Mouse (Mus musculus) lung, embryonic 16.5 days (tissue): ENCODE results near the gene Fank1. TPM values are rescaled to one million over a fixed set of nuclear protein-coding genes. Genes with fewer than 3 reads are reported as not detected.

ENCODE experiments used
- ATAC-seq: fragments of 200-750 bp; cut with Nextera tagmentation; 2 replicates; pipeline ENCODE4 v1.8.0; 2017; ENCODE audit warnings: low read depth, mild to moderate bottlenecking, moderate library complexity
- H3K27ac ChIP-seq: fragments of 300-500 bp; sonication (generic); 2 replicates; pipeline ENCODE4 v1.5.1; 2014; ENCODE audit warnings: mild to moderate bottlenecking, control low read depth, low read length
- H3K27me3 ChIP-seq: fragments of 300-500 bp; sonication (generic); 2 replicates; pipeline ENCODE4 v1.6.1; 2014; ENCODE audit warnings: low read depth, low read length, mixed read lengths; ENCODE audit not compliant: control insufficient read depth, insufficient read depth
- H3K36me3 ChIP-seq: fragments of 300-500 bp; sonication (generic); 2 replicates; pipeline ENCODE4 v1.6.1; 2014; ENCODE audit warnings: low read length; ENCODE audit not compliant: control insufficient read depth, insufficient read depth
- H3K4me1 ChIP-seq: fragments of 300-500 bp; sonication (generic); replicated peaks from 2 replicates; pipeline ENCODE4 v1.6.1; 2014; ENCODE audit warnings: low read length, mixed read lengths; ENCODE audit not compliant: control insufficient read depth, insufficient read depth
- H3K4me2 ChIP-seq: fragments of 300-500 bp; sonication (generic); 2 replicates; pipeline ENCODE4 v1.6.1; 2014; ENCODE audit warnings: low read depth, low read length, control low read depth
- H3K4me3 ChIP-seq: fragments of 300-500 bp; sonication (generic); 2 replicates; pipeline ENCODE4 v1.5.1; 2014; ENCODE audit warnings: mild to moderate bottlenecking, low read length, control low read depth
- H3K9ac ChIP-seq: fragments of 300-500 bp; sonication (generic); 2 replicates; pipeline ENCODE4 v1.6.1; 2014; ENCODE audit warnings: low read length, control low read depth
- H3K9me3 ChIP-seq: fragments of 300-500 bp; sonication (generic); 2 replicates; pipeline ENCODE4 v1.6.1; 2016; ENCODE audit warnings: low read length; ENCODE audit not compliant: control insufficient read depth
- WGBS: fragments of 180-500 bp; shearing (Covaris S2); extraction: QIAGEN DNeasy Blood & Tissue Kit; methylation state at CpG from one replicate; pipeline ENCODE4 v1.1.7; 2014; 5-methylcytosine and 5-hydroxymethylcytosine counted together
- polyA plus RNA-seq: library from polyadenylated mRNA; unstranded; fragments of >200 nt; fragmentation: Nextera tagmentation; extraction: Ambion mirVana; gene quantifications from 2 replicates; pipeline ENCODE4 v1.2.1, GENCODE M21; 2015

The Fank1 gene
- polyA plus RNA-seq, 1 experiment from 2014 or later: 2.7 TPM

DNA sequence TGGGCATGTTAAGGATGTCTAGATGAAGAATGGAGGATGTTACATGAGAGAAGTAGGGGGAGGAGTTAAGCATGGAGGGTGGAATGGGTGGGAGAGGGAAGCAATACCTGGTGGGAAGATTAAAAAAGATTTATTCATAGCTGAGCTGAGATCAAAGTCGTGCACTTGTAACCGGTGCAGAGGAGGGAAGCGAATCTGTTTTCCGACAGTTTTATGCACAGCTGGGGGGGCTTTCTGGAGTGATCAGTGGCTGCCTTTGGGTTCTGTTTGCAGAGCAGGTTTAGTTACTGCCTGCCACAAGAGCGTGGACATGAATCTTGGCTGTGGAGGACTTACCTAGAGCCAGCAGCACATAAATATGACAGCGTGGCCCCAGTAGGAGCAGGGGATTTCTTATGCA, 65.4 kb downstream of the Fank1 start:
- H3K4me2 ChIP-seq: no peak overlapping the region
- ATAC-seq: no peak
- no peaks in the 10 kb centered on the region for H3K36me3 ChIP-seq
- H3K4me3 ChIP-seq: no peak overlapping the region
- H3K4me1 ChIP-seq: no peaks in the 10 kb centered on the region
- H3K27ac ChIP-seq: no peak overlapping the region
- no peaks in the 10 kb centered on the region for H3K27me3 ChIP-seq
- H3K9me3 ChIP-seq: no peaks in the 10 kb centered on the region
- 42% methylated on average over 6 of the region's 6 CpGs for WGBS
- H3K9ac ChIP-seq: no peak overlapping the region

DNA sequence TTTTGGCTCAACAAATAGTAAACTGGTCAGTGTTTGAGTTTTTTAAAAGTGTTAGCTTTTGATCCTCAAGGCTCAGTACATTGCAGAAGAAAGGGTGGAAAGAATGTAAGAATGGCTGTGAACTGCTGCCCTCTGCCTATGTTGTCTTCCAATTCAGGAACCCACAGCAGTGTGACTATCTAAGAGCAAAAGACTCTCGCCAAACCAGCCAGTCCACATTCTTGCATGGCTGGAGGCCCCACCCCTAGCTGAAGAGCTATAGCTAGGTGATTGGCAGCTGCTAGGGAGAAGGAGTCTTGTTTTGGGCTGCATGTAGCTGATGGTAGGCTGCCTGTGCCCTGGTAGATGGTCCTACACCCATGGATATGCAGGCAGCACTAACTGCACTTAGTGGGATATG, 70.5 kb downstream of the Fank1 start:
- 30% methylated on average over 1 of the region's 1 CpGs for WGBS
- Histone ChIP-seq H3K4me2 (no peak overlapping the region), H3K9ac (no peak overlapping the region), H3K27me3 (no peaks in the 10 kb centered on the region), H3K9me3 (no peaks in the 10 kb centered on the region), H3K36me3 (no peaks in the 10 kb centered on the region), H3K27ac (peak overlapping the region; percentile 23; the same call in 1 of the 2 replicates), H3K4me1 (peaks cover 12% of the 10 kb centered on the region), H3K4me3 (no peak overlapping the region)
- peak; percentile 89 for ATAC-seq

DNA sequence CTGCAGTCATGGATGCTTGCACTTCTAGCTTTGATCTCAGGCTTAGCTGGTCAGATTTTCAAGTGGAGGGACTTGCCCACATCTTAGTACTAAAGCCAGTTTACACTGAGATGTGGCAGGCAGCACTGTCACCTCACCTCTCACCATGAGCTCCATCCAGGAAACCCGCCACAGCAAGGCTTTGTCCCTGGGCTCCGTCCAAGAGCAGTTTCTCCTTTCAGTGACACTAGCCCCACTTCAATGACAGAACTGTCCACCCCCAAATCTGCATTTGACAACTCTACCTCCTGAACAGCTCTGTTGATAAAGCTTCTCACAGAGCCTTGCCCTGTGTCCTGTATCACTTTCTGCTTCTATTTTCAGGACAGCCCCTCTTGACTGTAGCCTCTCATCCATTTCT, 71.5 kb downstream of the Fank1 start:
- Histone ChIP-seq H3K4me1 (peaks cover 12% of the 10 kb centered on the region), H3K27ac (0 out of 2 replicates have a peak overlapping the region, but pooled peaks have one; percentile 30), H3K27me3 (no peaks in the 10 kb centered on the region), H3K4me2 (no peak overlapping the region), H3K36me3 (no peaks in the 10 kb centered on the region), H3K4me3 (no peak overlapping the region), H3K9ac (no peak overlapping the region; the same call in 1 of the 2 replicates), H3K9me3 (no peaks in the 10 kb centered on the region)
- ATAC-seq: peak; percentile 39
- 18% methylated on average over 2 of the region's 2 CpGs for WGBS

DNA sequence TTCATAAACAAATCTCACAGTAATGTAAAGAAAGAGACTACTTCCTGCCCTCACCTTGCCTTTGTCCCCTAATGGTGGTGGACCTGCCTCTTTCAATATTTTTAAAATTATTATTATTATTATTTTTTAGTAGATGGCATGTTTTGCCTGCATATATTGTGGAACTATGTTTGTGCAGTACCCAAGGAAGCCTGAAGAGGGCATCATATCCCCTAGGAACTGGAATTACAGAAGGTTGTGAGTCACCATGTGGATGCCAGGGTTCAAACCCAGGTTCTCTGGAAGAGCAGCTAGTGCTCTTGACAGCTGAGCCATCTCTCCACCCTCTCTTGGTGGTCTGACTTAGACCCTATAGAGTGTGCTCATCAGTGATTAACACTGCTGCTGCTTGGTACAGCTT, 74.1 kb downstream of the Fank1 start:
- H3K9me3 ChIP-seq: no peaks in the 10 kb centered on the region
- no peak overlapping the region for H3K27ac ChIP-seq
- peaks cover 12% of the 10 kb centered on the region for H3K4me1 ChIP-seq
- H3K4me2 ChIP-seq: no peak overlapping the region
- no peaks in the 10 kb centered on the region for H3K36me3 ChIP-seq
- no peak overlapping the region for H3K9ac ChIP-seq
- ATAC-seq: no peak
- H3K4me3 ChIP-seq: no peak overlapping the region
- no peaks in the 10 kb centered on the region for H3K27me3 ChIP-seq

DNA sequence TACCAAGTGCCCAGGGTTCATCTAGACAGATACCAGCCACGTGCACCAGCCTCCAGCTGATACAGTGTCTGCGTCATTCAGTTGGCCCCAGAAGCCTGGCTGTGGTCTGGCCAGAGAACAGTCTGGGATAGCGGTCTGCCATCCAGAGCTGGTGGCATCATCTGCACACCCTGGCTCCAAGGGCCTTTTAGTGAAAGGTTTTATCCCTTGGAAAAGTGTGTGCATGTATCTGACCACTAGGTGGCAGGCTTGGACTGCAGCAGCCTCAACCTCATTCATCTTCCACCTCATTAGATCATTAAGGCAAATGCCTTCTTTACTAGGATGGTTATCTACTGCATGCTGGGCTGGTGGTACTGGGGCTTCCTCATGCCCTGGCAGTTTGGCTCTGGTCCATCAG, 79.6 kb downstream of the Fank1 start:
- 14% methylated on average over 3 of the region's 3 CpGs for WGBS
- peak; percentile 51 for ATAC-seq
- no peak overlapping the region for H3K27ac ChIP-seq

DNA sequence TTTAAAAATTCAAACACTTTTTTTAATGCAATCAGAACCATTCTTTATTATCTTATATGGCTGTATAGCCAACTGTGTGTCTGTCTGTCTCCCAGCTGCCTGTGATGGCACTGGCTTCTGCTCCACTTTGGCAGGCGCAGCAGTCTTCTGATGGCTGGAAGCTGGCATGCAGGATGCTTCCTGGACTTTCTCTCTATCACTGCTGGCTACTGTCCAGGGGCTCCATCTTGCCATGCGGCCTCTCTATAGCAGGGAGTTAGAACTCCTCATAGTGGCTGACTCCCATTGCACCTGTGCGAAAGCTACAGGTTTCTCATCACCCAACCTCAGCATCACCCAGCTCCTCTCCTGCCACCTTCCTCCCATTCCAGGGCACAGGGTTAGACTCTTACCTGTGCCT, 81.8 kb downstream of the Fank1 start:
- Histone ChIP-seq H3K9me3 (no peaks in the 10 kb centered on the region), H3K4me3 (no peak overlapping the region), H3K36me3 (no peaks in the 10 kb centered on the region), H3K4me1 (peaks cover 3% of the 10 kb centered on the region; the same call in 1 of the 2 replicates), H3K4me2 (no peak overlapping the region), H3K9ac (no peak overlapping the region), H3K27me3 (no peaks in the 10 kb centered on the region), H3K27ac (no peak overlapping the region)
- ATAC-seq: no peak
- 76% methylated on average over 3 of the region's 3 CpGs for WGBS

More for the DNA sequence above, 79.6 kb downstream of the Fank1 start:
- Histone ChIP-seq H3K27me3 (no peaks in the 10 kb centered on the region), H3K9me3 (no peaks in the 10 kb centered on the region), H3K4me1 (peaks cover 3% of the 10 kb centered on the region; the same call in 1 of the 2 replicates), H3K36me3 (no peaks in the 10 kb centered on the region), H3K4me2 (no peak overlapping the region), H3K9ac (no peak overlapping the region), H3K4me3 (no peak overlapping the region)

DNA sequence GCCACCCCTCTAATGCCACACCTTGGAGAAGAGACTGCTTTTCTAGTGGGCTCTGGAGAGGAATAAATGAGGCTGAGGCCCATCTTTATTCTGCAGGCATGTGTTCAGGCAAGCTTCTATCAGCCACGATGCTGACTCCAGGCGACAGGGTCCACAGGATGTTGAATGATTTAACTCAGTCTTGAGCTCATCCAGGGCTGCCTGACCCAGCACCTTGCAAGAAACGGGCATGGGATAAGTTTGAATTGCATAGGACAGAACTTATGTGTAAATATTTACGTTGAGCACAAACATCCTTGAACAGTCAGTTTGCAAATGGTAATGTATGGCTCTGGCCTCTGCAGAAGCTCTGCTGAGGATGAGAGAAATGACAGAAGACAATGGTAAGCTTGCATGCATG, 82.9 kb downstream of the Fank1 start:
- ATAC-seq: peak; percentile 53
- H3K36me3 ChIP-seq: no peaks in the 10 kb centered on the region
- no peak overlapping the region for H3K9ac ChIP-seq
- no peaks in the 10 kb centered on the region for H3K27me3 ChIP-seq
- no peaks in the 10 kb centered on the region for H3K9me3 ChIP-seq
- H3K4me3 ChIP-seq: no peak overlapping the region
- no peak overlapping the region for H3K4me2 ChIP-seq
- H3K27ac ChIP-seq: no peak overlapping the region
- WGBS: 30% methylated on average over 4 of the region's 4 CpGs
- peaks cover 3% of the 10 kb centered on the region; the same call in 1 of the 2 replicates for H3K4me1 ChIP-seq

DNA sequence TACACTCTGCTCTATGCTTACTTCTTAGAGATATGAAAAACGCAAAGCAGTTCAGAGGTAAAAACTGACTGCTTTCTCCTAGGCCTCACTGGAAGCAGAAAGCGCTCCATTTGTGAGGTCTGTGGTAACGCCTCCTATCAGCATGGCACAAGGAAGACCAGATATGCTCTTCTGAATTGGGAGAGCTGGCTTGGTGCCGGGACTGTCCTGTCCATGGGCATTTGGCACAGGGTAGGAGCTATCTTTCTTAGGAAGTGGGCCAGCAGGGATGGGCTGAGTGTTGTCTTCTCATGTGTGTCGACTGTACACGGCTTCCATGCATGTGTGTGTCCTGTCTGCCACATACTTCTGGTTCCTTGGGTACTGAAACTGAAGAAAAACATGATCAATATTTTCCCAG, 85.6 kb downstream of the Fank1 start:
- H3K9me3 ChIP-seq: no peaks in the 10 kb centered on the region
- H3K36me3 ChIP-seq: no peaks in the 10 kb centered on the region
- H3K27ac ChIP-seq: no peak overlapping the region
- no peak for ATAC-seq
- H3K4me2 ChIP-seq: no peak overlapping the region
- no peak overlapping the region for H3K9ac ChIP-seq
- WGBS: 84% methylated on average over 6 of the region's 6 CpGs
- H3K27me3 ChIP-seq: no peaks in the 10 kb centered on the region
- no peaks in the 10 kb centered on the region; the same call in 1 of the 2 replicates for H3K4me1 ChIP-seq
- no peak overlapping the region for H3K4me3 ChIP-seq

DNA sequence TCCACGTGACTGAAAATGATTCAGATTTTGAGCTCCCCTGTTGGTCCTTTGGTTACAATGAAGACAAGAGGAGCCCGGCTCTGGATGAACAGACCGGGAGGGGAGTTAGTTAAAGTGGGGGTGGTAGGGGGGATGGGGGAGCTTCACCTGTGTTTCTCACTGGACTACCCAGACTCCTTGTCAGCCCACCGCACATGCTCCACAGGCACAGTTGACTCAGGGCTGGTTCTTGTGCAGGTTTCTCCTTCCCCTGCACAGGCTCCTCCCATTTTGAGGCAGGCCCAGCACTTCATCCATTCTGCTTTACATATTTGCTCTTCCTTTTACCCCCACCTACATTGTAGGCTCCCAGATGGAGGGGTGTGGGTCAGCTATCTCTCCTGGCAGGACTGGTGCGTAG, 86.1 kb downstream of the Fank1 start:
- peak; percentile 8; the same call in 1 of the 2 replicates for ATAC-seq
- no peaks in the 10 kb centered on the region for H3K9me3 ChIP-seq
- no peak overlapping the region for H3K4me2 ChIP-seq
- H3K27me3 ChIP-seq: no peaks in the 10 kb centered on the region
- H3K27ac ChIP-seq: no peak overlapping the region
- H3K36me3 ChIP-seq: no peaks in the 10 kb centered on the region
- no peak overlapping the region for H3K9ac ChIP-seq
- H3K4me1 ChIP-seq: no peaks in the 10 kb centered on the region; the same call in 1 of the 2 replicates
- no peak overlapping the region for H3K4me3 ChIP-seq
- WGBS: 78% methylated on average over 5 of the region's 5 CpGs

DNA sequence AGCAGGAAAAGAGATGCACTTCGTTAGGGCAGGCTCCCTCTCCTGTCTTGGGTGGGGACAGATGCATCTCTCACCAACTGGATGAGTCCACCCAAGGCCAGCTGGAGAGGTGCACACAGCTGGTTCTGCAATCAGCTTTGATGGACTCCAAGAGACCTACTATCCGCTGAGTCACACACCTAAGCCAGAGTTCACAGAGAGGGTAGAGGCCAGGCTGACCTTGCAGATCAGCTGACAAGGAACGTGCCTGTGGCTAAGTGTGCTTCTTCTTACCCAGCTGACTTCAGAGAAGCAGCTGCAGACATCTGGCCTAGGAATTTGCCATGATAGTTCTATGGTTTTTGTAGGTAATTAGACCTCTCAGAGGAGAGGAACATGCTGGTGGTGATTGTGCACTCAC, 86.5 kb downstream of the Fank1 start:
- ATAC-seq: no peak
- no peaks in the 10 kb centered on the region for H3K27me3 ChIP-seq
- H3K4me2 ChIP-seq: no peak overlapping the region
- H3K9me3 ChIP-seq: no peaks in the 10 kb centered on the region
- H3K9ac ChIP-seq: no peak overlapping the region
- no peaks in the 10 kb centered on the region for H3K36me3 ChIP-seq
- no peaks in the 10 kb centered on the region for H3K4me1 ChIP-seq
- H3K27ac ChIP-seq: no peak overlapping the region
- 65% methylated on average over 3 of the region's 3 CpGs for WGBS
- H3K4me3 ChIP-seq: no peak overlapping the region
